Mouse (Mus musculus) granulocyte monocyte progenitor cell, adult 5-6 weeks (primary cell): ENCODE results near the gene Rhof. TPM values are rescaled to one million over a fixed set of nuclear protein-coding genes. Genes with fewer than 3 reads are reported as not detected.

Experiments used
- ATAC-seq: replicated peaks from 2 replicates; pipeline ENCODE4 v1.8.0; 2016; ENCODE audit warnings: mild to moderate bottlenecking, moderate TSS enrichment, inconsistent platforms; ENCODE audit not compliant: poor library complexity, severe bottlenecking
- total RNA-seq, 2 experiments: library from RNA; stranded (forward) in 1 of 2; stranded (reverse) in 1 of 2; fragments of 200-712, 200-1000 nt in 1 of 2; fragments of >200 nt in 1 of 2; fragmentation: Nextera tagmentation in 1 of 2; gene quantifications; 2 replicates each; pipeline ENCODE4 v1.2.3; 2014 to 2017

The Rhof gene
- total RNA-seq, 2 experiments from 2014 or later = 0.26 to 1.5 TPM

- ATAC-seq = 0 out of 2 replicates have a peak, but pooled peaks have one; percentile 17
Observed at GRCm38 (mm10) chr5:123118826-123119225, 13.7 kb downstream of the Rhof start.

- ATAC-seq = no peak
Observed at GRCm38 (mm10) chr5:123117773-123118172, 14.7 kb downstream of the Rhof start.

DNA sequence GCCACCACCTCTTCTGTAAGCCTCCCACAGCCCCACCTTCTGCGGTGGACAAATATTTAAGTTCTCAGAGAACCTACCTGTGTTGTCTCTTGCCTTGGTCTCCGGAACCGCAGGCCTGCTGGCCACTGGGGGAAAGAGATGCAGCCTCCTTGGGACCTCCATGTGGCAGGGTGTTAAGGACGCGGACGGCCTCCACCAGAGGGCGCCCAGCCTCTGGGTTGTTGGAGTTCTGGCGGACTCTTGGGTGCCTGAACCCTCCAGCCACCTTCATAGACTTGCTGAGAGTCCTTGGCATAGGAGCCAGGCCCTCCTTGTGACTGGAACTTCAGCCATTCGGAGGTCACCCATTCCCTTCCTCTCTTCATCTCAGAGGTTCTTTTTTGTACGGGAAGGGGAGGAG is 15.2 kb downstream of the Rhof start:
- ATAC-seq = peak; percentile 78

DNA sequence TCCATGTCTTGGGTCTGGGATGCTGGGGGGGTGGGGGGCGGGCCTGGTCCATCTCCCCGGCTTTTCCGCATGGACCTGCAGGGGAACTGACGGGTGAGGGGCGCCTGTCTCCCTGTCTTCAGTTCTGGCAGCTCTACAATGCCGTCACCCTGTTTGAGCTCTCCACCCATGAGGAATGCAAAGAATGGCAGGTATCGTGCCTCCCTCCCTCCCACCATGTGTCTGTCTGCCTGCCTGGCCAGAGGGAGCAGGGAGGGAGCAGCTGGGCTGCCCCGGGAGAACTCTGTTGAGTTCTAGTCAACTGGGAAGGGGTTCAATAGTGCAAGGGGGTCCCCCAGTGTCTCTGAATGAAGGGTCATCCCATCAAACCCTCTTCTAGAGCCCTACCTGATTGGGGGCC is 16.4 kb downstream of the Rhof start:
- no peak for ATAC-seq

DNA sequence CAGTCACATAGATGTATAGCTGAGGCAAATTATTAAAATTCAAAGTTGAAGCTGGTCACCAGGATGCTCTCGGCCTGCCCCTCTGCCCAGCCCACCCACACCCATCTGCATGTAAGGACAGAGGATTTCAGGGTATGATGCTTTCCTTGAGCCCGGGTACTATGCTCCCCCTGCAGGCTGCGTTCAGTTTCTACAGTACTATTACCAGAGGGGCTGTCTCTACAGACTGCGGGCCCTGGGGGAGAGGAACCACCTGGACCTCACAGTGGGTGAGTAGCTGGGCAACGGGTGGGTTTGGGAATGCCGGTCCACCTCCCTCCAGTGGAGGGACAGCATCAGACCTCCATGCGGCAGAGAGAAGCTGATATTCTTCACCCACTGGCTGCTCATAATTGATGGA is 17.6 kb downstream of the Rhof start:
- ATAC-seq = no peak

DNA sequence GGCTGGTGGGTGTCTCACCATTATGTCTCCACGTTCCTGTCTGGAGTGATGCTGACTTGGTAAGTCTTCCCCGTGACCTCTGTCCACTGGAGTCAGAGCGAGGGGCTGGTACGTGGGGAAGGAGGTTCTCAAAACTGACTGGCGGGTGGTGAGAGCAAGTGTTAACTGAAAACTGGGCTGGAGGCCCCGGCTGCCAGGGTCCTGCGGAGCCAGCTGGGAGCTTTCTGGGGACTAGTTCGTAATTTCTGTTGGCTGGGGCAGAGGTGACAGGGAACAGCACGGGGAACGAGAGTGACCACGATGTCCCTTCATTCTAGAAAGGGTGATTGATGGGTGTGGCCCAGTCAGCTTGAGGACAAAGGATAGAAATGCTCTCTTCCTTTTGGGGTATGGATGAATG is 18.4 kb downstream of the Rhof start:
- no peak for ATAC-seq

DNA sequence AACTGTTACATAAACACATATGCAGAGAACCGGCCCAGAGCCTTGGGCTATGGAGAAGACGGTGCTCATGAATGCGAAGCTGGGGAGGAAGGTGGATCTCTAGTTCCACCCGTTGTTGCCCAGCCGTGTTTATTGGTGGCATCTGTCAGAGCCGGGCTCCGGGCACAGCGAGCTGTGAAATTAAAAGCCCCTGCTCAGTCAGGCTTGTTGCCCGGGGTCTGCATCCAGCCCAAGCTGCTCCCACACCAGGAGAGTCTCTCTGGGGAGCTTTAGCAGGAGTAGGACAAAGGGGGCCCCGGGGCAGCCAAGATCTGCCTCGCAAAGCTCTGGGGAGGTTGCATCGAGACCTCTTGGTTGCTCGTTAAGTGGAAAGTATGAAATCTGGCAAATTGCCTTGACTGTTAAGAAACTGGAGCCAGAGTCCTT is 22.2 kb downstream of the Rhof start:
- ATAC-seq = no peak

- ATAC-seq = no peak
Observed at GRCm38 (mm10) chr5:123109452-123110203, 22.9 kb downstream of the Rhof start.

GRCm38 (mm10) chr5:123104769-123105168 is 27.7 kb downstream of the Rhof start:
- ATAC-seq = no peak

- ATAC-seq = no peak
Observed at GRCm38 (mm10) chr5:123103556-123103955, 28.9 kb downstream of the Rhof start.

DNA sequence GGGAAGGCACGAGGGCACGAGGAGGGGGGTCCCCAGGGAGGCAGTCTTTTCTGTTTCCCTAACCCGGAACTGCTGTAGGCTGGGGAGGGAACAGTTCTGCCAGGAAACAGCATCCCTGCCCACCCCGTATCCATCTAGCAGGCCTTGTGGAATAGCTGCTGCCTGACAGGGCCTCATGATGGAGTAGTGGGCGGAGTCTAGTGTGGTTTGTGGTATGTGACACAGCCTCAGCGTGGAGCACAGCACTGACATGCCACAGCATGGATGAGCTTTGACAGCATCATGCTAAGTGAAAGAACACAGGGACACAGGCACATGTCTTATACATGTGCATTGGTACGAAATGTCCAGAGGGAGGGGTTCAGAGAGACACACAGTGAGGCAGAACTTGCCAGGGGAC is 30.1 kb downstream of the Rhof start:
- ATAC-seq = peak; percentile 46; the same call in 1 of the 2 replicates

- no peak for ATAC-seq
Observed at GRCm38 (mm10) chr5:123098487-123098886, 34.0 kb downstream of the Rhof start.

DNA sequence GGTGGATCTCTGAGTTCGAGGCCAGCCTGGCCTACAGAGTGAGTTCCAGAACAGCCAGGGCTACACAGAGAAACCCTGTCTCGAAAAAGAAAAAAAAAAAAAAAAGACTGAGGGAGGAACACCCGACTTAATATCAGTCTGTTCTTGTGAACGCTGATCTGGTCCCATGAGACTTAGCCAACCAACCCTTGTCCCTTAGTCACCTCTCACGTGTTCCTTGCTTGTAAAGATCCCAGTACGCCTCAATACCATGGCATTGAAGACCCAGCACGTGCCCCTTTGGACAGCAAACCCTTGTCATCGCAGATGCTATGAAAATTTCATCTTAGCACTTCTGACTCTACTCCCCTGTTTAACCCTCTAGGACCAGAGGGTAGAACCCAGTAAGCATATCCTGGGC is 36.2 kb downstream of the Rhof start:
- no peak for ATAC-seq

- no peak for ATAC-seq
Observed at GRCm38 (mm10) chr5:123094238-123094991, 38.1 kb downstream of the Rhof start.

DNA sequence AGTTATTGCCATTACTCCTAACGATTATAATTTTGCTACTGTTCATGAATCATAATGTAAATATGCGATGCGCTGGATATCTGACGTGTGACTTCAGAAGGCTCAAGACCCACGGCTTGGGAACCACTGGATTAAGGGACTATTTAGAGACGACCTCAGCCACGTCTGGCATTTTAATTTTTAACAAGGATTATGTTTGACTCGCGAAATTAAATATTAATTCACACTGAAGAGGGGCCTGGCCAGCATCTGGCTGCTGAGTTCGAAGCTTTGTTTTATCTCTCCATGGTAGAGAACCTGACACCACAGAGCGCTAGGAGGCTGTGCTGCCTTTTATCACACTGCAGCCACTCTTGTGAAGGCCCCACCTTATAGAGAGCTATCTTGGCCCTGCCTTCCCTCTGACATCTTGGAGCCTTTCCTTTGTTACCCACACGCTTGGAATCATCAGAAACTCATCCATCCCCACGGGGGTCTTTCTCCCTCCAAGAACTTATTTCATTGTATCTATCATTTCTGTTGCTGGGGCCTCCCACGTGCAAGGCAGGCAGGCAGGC is 39.3 kb downstream of the Rhof start:
- ATAC-seq = no peak

DNA sequence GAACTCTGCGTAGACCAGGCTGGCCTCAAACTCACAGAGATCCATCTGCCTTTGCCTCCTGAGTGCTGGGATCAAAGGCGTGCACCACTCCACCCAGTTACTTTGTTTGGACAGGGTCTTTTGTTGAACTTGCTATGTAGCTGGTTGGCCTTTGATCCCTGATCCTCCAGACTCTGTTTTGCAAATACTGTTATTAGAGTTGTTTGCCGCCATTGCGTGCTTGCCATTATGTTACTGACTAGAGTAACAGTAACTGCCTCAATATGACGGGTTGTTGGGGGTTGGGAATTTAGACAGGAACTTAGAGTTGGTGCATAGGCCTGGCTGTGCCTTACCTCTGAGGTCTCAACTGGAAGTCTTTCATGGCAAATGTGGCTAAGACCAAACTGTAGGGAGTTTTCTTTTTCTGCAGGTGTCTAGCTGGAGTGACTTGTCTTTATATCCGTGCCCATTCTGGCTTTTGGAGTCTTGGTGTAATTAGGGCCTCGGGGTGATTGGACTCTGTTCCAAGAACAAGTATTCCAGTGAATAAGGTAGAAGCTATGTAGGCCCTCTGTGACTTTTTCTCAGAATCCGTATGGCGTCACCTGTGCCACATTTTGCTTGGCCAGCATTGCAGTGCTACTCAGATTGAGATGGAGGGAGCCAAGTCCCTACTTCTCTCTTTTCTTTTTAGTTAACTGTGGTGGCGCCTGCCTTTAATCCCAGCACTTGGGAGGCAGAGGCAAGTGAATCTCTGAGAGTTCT is 41.8 kb downstream of the Rhof start:
- no peak for ATAC-seq

DNA sequence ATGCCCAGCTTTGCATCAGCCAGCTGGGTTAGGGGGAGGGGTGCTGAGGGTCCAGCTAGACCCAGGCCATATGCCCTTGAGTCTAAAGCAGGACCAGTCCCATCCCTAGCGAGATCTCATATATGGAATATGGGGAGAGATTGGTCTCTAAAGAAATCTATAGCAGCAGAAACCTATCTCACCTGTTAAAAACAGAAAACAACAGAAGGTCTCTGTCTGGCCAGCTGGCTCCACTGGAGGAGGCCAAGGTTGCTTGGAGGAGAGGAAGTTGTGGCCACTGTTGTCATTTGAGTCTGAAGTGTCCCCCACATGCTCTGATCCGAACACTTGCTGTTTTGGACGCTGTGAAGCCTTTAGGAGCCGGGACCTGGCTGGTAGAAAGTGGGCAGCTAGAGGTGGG is 43.7 kb downstream of the Rhof start:
- ATAC-seq = no peak

DNA sequence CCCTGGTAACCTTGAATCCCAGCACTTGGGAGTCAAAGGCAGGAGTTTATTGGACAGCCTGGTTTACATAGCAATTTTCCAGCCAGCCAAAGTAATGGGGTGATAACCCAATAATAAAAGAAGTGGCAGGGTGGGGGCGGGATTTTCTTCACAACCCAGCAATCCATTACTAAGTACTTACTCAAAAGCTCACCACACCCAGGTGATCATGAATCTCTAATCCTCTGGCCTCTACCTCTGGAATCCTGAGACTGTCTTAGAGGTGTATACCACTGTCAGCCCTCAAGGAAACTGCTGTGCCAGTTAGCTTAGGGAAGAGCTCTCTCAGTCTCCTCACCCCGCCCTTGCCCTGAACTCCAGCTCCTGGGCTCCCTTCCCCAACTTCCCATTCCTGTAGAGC is 46.0 kb downstream of the Rhof start:
- ATAC-seq = no peak

- ATAC-seq = no peak
Observed at GRCm38 (mm10) chr5:123083340-123084050, 49.0 kb downstream of the Rhof start.

- no peak for ATAC-seq
Observed at GRCm38 (mm10) chr5:123080510-123080909, 52.0 kb downstream of the Rhof start.
